Mouse (Mus musculus) hindbrain, embryonic 11.5 days (tissue): ENCODE results near the gene Rad54l2. TPM values are rescaled to one million over a fixed set of nuclear protein-coding genes. Genes with fewer than 3 reads are reported as not detected.

Experiments
- ATAC-seq: fragments of 200-750 bp; cut with Nextera tagmentation; 2 replicates; pipeline ENCODE4 v1.8.0; 2017; ENCODE audit warnings: mild to moderate bottlenecking, moderate TSS enrichment, moderate library complexity; ENCODE audit not compliant: low FRiP score
- DNase-seq: peaks from one replicate; pipeline ENCODE4 v3.0.0-alpha.2; 2015; ENCODE audit warnings: low spot score
- H3K27ac ChIP-seq: fragments of 300-500 bp; sonication (generic); 2 replicates; pipeline ENCODE4 v1.5.1; 2014; ENCODE audit warnings: mild to moderate bottlenecking, low read depth, low read length
- H3K27me3 ChIP-seq: fragments of 300-500 bp; sonication (generic); 2 replicates; pipeline ENCODE4 v1.6.1; 2014; ENCODE audit warnings: mild to moderate bottlenecking, low read length, moderate library complexity, mixed read lengths; ENCODE audit not compliant: control insufficient read depth, insufficient read depth
- H3K36me3 ChIP-seq: fragments of 300-500 bp; sonication (generic); 2 replicates; pipeline ENCODE4 v1.6.1; 2014; ENCODE audit warnings: mild to moderate bottlenecking, low read length, moderate library complexity, mixed read lengths; ENCODE audit not compliant: control insufficient read depth, insufficient read depth
- H3K4me1 ChIP-seq: fragments of 300-500 bp; sonication (generic); replicated peaks from 2 replicates; pipeline ENCODE4 v1.6.1; 2014; ENCODE audit warnings: low read length, mixed read lengths; ENCODE audit not compliant: control insufficient read depth, insufficient read depth
- H3K4me2 ChIP-seq: fragments of 300-500 bp; sonication (generic); replicated peaks from 2 replicates; pipeline ENCODE4 v1.6.1; 2014; ENCODE audit warnings: mild to moderate bottlenecking, low read depth, low read length
- H3K4me3 ChIP-seq: fragments of 300-500 bp; sonication (generic); 2 replicates; pipeline ENCODE4 v1.5.1; 2014; ENCODE audit warnings: low read depth, low read length
- H3K9ac ChIP-seq: fragments of 300-500 bp; sonication (generic); 2 replicates; pipeline ENCODE4 v1.6.1; 2014; ENCODE audit warnings: low read depth, low read length
- H3K9me3 ChIP-seq: fragments of 300-500 bp; sonication (generic); 2 replicates; pipeline ENCODE4 v1.6.1; 2016; ENCODE audit warnings: low read length; ENCODE audit not compliant: control insufficient read depth
- WGBS: fragments of 180-500 bp; shearing (Covaris S2); extraction: QIAGEN DNeasy Blood & Tissue Kit; methylation state at CpG from one replicate; pipeline ENCODE4 v1.1.7; 2014; 5-methylcytosine and 5-hydroxymethylcytosine counted together
- polyA plus RNA-seq: library from polyadenylated mRNA; unstranded; fragments of >200 nt; fragmentation: Nextera tagmentation; extraction: Ambion mirVana; gene quantifications from 2 replicates; pipeline ENCODE4 v1.2.1, GENCODE M21; 2014

The Rad54l2 gene
- polyA plus RNA-seq, 1 experiment from 2014 or later, result 8.8 TPM

DNA sequence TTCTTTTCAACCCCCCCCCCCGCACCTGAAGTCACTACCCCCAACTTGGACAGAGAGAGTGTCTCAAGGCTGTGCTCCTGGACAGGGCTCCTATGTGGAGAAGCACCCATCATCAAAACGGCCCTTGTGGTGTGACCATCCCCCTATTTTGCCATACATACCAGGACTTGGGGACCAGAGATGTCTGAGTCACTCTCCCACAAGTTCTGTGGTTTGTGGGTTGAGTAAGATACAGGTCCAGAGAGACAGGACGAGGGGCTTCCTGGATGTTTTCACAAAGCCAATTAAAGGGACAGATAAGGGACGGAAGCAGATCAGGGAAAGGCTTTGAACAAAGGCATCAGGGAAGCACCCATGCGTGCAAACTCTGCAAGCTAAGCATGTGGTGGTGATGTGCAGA is 147.6 kb downstream of the Rad54l2 start:
- H3K27me3 ChIP-seq, result no peaks in the 10 kb centered on the region
- H3K4me2 ChIP-seq, result no peak overlapping the region
- WGBS, result 53% methylated on average over 5 of the region's 5 CpGs
- no peaks in the 10 kb centered on the region for H3K36me3 ChIP-seq
- H3K9me3 ChIP-seq, result no peaks in the 10 kb centered on the region
- ATAC-seq (no peak), DNase-seq (no peak)
- H3K9ac ChIP-seq, result no peak overlapping the region
- H3K4me3 ChIP-seq, result no peak overlapping the region
- no peak overlapping the region for H3K27ac ChIP-seq
- H3K4me1 ChIP-seq, result no peaks in the 10 kb centered on the region

DNA sequence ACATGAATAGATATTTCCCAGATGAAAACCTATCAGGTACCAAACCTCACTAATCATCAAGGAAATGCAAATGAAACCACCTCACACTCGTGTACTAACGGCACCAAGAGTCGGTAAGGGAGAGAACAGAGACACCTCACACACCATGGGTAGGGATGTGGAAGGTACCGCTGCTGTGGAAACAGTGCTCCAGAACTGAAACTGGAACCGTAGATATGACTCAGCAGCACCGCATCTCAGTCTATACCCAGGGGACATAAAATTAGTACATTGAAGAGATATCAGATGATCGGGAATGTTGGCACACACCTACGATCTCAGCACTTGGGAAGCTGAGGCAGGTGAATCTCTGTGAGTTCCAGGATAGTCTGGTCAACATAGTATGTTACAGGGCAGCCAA is 150.8 kb downstream of the Rad54l2 start:
- no peak overlapping the region for H3K27ac ChIP-seq
- no peaks in the 10 kb centered on the region for H3K27me3 ChIP-seq
- no peaks in the 10 kb centered on the region for H3K36me3 ChIP-seq
- H3K4me2 ChIP-seq, result no peak overlapping the region
- WGBS, result 90% methylated on average over 8 of the region's 8 CpGs
- H3K9ac ChIP-seq, result no peak overlapping the region
- no peaks in the 10 kb centered on the region for H3K9me3 ChIP-seq
- H3K4me1 ChIP-seq, result no peaks in the 10 kb centered on the region
- DNase-seq, result no peak
- H3K4me3 ChIP-seq, result no peak overlapping the region
- ATAC-seq, result no peak

Other genes with a start within 250 kb of the Rad54l2 start
- not detected in 2 replicates for gene Iqcf3, start 227.6 kb downstream of the Rad54l2 start, polyA plus RNA-seq
- gene Iqcf4, start 218.2 kb downstream of the Rad54l2 start, polyA plus RNA-seq, result not detected in 2 replicates
- not detected in 2 replicates for gene Iqcf6, start 162.6 kb downstream of the Rad54l2 start, polyA plus RNA-seq
- 9.5 and 9.7 TPM in 2 replicates for gene Grm2, start 133.1 kb downstream of the Rad54l2 start, polyA plus RNA-seq
- 28.1 and 30.0 TPM in 2 replicates for gene Tex264, start 103.3 kb downstream of the Rad54l2 start, polyA plus RNA-seq
- gene Dcaf1, start 32.7 kb upstream of the Rad54l2 start, polyA plus RNA-seq, result 30.4 and 32.1 TPM in 2 replicates
- gene Rbm15b, start 98.2 kb upstream of the Rad54l2 start, polyA plus RNA-seq, result 24.0 and 24.5 TPM in 2 replicates
- 305 and 309 TPM in 2 replicates for gene Manf, start 102.8 kb upstream of the Rad54l2 start, polyA plus RNA-seq